Mouse (Mus musculus) layer of hippocampus, adult 8-10 months (tissue): Measurements from ENCODE around the gene Speg. TPM values are rescaled to one million over a fixed set of nuclear protein-coding genes. Genes with fewer than 3 reads are reported as not detected.

Source experiments
- DNase-seq, 2 experiments: peaks; one replicate each; pipeline ENCODE4 v3.0.0; 2022; ENCODE audit warnings: low spot score in 2 of 2
- total RNA-seq, 4 experiments: library from RNA; stranded (reverse); gene quantifications; 2 replicates each; pipeline ENCODE4 v1.2.4; 2022

Gene Speg
- 100 to 1,000 TPM; 168 to 185 (median 182) TPM for total RNA-seq

DNA sequence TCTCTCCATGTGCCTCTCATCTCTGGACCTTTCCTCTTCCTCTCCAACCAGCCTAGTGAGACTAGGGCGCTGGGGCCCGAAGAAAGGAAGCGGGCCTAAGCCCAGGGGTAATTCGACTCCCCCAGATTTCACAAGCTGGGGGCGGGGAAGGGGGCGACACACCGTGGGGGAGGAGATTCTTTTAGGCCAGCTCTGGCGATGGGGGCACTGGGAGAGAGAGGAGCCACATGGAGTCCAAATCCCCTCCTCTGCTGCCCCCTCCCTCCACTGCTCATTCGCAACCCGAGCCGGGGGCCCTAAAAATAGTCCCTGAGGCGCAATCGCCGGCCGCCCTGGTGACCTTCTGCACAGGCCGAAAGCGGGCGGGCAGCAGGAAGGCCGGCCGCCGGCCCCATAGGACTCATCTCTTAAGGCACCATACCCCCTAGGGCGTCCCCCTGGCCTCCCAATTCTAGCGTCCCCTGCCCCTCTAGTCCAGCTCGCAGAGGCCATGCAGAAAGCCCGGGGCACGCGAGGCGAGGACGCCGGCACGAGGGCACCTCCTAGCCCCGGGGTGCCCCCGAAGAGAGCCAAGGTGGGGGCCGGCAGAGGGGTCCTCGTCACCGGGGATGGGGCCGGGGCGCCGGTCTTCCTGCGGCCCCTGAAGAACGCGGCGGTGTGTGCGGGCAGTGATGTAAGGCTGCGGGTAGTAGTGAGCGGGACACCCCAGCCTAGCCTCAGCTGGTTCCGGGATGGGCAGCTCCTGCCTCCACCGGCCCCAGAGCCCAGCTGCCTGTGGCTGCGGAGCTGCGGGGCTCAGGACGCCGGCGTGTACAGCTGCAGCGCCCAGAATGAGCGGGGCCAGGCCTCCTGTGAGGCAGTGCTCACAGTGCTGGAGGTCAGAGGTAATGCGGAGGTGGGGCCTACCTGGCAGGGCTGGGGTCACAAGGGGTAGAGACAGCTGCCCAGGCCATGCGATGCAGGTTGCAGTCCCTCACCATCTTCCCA, at the start of gene Speg:
Speg (plus strand) TSS at position 348 of the 987 bp plus-strand sequence.
- DNase-seq = no peak

DNA sequence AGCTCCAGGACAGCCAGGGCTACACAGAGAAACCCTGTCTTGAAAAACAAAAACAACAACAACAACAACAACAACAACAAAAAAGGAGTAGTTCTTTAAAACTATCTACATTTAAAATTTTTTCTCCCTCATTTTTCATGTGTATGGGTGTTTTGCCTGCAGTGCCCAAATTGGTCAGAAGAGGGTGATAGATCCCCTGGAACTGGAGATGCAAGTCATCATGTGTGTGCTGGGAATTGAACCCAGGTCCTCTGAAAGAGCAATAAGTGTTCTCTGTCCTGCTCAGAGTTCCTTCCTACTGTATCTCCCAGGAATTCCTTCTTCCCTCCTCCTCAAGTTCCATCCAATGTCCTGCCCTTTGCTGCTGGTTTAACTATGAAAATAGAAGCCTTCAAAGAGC, 47.6 kb upstream of the Speg start:
- no peak for DNase-seq

GRCm38 (mm10) chr1:75331271-75331670, 43.8 kb upstream of the Speg start:
- no peak for DNase-seq

GRCm38 (mm10) chr1:75336461-75336860, 38.6 kb upstream of the Speg start:
- DNase-seq = no peak

DNA sequence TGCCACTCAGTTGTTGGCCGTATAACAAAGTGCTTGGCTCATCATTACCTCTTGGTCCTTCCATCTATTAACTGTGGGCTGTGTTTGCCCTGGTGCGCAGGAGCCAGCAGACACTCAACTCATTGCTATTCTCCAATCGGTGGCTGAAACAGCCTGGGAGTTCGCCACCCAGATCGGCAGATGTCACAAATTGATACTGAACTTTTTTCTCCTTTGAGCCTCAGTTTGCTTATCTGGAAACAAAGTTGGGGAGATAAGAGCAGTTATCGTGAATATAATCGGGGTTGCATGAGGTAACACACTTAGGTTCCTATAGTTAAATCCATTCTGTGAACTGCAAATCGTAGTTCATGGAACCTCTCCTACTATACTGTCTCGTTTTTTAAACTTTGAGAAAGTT, 38.0 kb upstream of the Speg start:
- DNase-seq = no peak

GRCm38 (mm10) chr1:75338091-75338694, 36.9 kb upstream of the Speg start:
- no peak for DNase-seq

DNA sequence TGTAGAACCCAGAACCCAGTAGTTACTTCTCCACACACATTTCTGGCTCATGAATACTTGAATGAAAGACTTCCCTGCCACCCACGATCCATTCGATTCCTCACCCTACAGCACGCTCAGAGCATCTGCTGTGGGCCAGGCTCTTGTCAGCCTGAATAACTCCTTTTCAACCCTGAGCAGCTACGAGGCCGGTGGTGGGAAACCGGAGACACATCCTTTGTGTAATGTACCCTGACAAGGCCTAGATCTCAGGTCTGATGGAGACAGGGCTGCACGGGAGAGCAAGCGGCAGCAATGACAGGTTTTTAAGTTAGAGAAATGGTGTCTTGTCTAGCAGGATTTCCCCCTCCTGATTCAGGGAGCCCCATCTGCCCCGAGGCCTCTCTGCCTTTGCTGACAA, 35.8 kb upstream of the Speg start:
- peak in 1 of 2 experiments; percentile 45 for DNase-seq

- DNase-seq = no peak
These were observed 34.6 kb upstream of the Speg start for GRCm38 (mm10) chr1:75340519-75340918.

- DNase-seq = peak; percentile 72
These were observed 32.2 kb upstream of the Speg start for GRCm38 (mm10) chr1:75342874-75343416.

DNA sequence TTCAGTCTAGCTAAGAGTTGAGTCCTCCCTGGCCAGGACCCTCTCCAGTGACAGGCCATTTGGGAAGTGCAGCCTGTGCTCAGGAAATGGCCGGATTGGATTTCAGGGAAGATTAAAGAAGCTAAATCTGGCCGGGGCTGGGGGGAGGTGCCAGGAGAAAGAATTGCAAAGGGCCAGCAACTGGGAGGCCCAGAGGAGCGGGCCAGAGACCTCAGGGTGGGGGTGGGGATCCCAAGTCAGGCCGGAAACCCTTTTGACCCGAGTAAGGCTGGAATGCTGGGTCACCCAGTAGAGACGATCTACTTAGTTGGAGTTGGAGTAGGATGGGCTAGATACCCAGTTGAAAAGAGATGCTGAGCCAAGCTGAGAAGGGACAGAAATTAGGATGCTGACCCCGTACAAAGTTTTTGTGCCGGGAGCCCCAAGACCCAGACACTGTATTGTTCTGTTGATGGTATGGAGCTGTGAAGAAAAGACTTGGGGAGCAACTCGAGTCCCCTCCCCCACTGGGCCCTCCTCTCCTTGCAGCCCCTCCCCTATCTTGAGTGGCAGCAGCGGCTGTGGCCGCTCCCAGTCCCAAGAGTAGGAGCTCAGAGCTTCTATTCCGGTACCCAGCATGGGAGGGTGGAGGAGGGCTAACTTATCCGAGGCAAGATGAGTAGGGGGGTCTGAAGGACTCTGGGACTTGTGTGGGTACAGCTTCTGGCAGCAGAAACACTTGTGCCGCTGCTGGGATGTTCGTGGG, 30.6 kb upstream of the Speg start:
- DNase-seq = no peak

- no peak for DNase-seq
These were observed 29.8 kb upstream of the Speg start for GRCm38 (mm10) chr1:75345036-75345935.

DNA sequence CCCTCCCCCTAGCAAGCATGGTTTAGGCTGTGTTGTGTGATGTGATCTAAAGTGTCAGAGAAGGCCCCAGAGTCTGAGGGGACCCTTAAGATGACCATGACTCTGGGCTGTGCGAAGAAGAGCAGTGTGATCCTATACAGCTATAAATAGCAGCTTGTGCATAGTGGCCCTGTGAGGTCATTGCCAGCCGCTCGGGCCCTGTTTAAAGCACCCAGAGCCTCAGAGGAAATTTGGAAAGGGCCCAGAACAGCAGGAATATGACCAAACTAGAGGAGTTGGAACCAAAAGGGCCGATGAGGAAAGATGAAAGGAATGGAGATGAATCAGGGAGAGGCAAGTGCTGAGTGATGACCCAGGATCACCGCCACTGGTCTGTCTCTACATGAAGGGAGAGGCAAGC, 27.8 kb upstream of the Speg start:
- DNase-seq = no peak

GRCm38 (mm10) chr1:75349275-75349674, 25.8 kb upstream of the Speg start:
- no peak for DNase-seq

DNA sequence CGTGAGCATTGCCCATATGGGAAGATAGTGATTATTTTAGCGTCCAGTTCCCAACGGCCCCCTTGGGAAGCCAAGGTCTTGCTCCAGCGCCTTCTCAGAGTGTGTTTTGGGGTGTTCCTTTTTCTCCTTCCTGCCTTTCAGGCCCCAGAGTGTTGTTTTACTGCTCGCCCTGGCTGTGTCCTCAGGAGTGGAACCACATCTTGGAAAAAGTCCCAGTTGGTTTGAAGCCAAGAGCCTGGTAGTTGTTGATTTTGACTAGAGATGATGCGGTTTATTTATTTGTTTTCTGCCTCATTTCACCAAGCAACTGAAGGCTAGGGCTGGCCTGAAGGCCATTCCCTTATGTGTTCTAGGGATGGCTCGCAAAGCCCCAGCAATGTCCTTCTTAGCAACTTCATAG, 17.8 kb upstream of the Speg start:
- no peak for DNase-seq

DNA sequence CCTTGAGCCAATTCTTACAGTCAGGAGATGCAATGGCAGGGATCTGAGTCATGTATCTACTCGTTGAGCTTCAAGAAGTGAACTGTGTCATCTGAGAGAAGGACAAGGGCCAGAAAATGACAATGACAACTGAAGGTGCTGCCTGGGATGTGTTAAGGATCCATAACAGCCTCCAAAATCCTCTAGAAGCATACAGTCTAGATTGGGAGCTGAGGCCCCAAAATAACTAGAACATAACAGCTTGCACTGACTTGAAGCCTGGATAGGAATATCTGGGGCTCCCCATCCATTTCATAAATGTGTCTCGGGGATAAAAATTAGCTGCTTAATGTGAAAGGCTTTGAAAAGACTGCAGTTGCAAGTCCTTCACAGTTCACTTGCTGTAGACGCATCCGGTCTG, 17.1 kb upstream of the Speg start:
- DNase-seq = no peak

- no peak for DNase-seq
These were observed 15.8 kb upstream of the Speg start for GRCm38 (mm10) chr1:75359346-75359745.

- DNase-seq = no peak
These were observed 14.7 kb upstream of the Speg start, which contains the start of gene Des for GRCm38 (mm10) chr1:75360112-75361031. Gene Des (plus strand): TSS chr1:75360329.

DNA sequence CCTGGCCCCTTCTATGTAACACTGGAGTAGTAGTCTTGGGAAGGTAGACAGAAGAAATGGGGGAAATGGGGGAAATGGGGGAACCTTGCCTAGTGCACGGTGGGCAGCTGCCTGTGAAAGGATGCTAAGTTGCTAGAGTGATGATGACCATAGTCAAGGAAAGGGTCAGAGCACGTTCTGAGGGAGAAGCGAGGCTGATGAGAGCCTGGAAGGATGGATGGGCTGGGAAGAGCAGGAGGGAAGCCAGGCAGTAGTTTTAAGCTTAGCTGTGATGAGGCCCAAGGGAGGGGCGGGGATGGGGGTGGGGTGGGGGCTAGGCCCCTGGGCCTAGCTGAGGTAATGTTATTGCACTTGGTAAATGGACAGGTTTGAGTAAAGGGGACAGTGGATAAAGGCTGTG, 14.0 kb upstream of the Speg start:
- no peak for DNase-seq

DNA sequence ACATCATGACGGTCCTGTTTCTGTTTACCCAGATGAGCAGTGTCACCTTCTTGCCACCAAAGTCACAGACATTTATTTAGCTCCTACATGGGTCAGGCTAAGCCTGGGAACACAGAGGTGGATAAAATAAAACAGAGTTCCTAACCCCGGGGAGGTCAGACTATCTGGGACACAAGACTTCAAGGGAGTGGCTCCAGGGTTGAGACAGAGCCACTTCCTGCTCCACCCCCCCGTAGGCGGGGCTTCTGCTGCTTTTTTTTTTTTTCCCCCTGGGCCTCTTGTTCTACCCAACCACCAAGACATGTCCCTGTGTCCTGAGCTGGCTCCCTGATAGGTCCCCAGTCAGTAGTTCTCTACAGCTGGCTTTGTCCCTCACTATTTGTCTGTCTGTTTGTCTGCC, 13.3 kb upstream of the Speg start:
- DNase-seq = no peak

GRCm38 (mm10) chr1:75363868-75364267, 11.2 kb upstream of the Speg start:
- no peak for DNase-seq
